Mouse (Mus musculus): ENCODE results near the gene Eml3.

DNA sequence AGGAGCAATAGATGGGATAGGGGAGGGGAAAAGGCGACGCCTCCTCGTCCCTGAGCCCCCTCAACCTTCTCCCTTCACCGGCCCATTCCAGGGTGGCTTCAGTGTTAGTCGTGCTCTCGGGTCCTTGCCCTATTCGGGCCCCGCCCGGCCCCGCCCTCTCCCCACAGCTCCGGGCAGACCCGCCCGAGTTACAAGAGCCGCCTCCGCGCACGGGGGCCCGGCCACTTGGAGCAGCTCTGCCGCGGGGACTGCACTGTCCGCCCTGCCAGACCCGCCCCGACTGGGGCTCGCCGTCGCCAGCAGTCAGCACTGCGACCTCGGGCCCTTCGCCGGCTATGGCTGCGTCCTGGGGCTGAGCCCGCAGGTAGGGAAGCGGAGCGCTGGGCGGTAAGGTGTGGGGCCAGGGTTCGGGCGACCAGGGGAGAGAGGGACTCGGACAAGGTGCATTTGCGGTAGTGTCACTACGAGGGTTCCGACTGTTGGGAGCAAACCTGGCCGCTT, 59.8 kb downstream of the Eml3 start, which contains the start of gene Ahnak:
- no peak for TF ChIP-seq CTCF (IDR thresholded peaks at IDR 0.05; ENCODE audit: low read depth)
- TF ChIP-seq EP300 (optimal IDR thresholded peaks at IDR 0.05): no peak

All from stomach, postnatal 0 days (tissue).